Comparison of ENCODE assay signal across 14 mouse cellular contexts in genomic region chr4:149997999-149998398, GRCm38 (mm10). TPM values are rescaled to one million over a fixed set of nuclear protein-coding genes. Genes with fewer than 3 reads are reported as not detected.
DNase-seq lines count a peak whose midpoint lies in the region; ATAC-seq and TF ChIP-seq lines count a peak whose summit lies in the region.
"Had no signal": no experiment of that assay in that cellular context is flagged by ENCODE, and none has a peak within 500 bp of the region (broad histone marks: within the 10 kb centered on the region; RNA-seq: fewer than 3 reads in every experiment).

No protein-coding gene starts in this region.

- no peaks in the 10 kb centered on the region for H3K79me2 ChIP-seq in heart, adult 2 months (replicated peaks; ENCODE audit: control insufficient read depth, insufficient read depth, low read length)

- no peak for TF ChIP-seq CTCF in heart, adult 2 months (IDR thresholded peaks at IDR 0.05)
- TF ChIP-seq CTCF in thymus, adult 2 months (IDR thresholded peaks at IDR 0.05; ENCODE audit: borderline replicate concordance, control insufficient read depth, extremely low read depth, insufficient read depth, low read length, poor library complexity): no peak
- no peak for TF ChIP-seq CTCF in stomach, postnatal 0 days (IDR thresholded peaks at IDR 0.05; ENCODE audit: low read depth)

- no peaks in the 10 kb centered on the region for H3K27me3 ChIP-seq in heart, adult 2 months (ENCODE audit: control insufficient read depth, insufficient read depth, low read length)
- no peaks in the 10 kb centered on the region for H3K27me3 ChIP-seq in thymus, adult 2 months (ENCODE audit: control insufficient read depth, insufficient read depth, low read length)
- no peaks in the 10 kb centered on the region for H3K27me3 ChIP-seq in stomach, postnatal 0 days (ENCODE audit: control insufficient read depth, insufficient read depth, low read length)
- H3K27me3 ChIP-seq: forebrain, embryonic 15.5 days; neural tube, embryonic 12.5 days had no signal

- peak overlapping the region; percentile 79 for H3K27ac ChIP-seq in heart, adult 2 months
- H3K27ac ChIP-seq in thymus, adult 2 months (ENCODE audit: control insufficient read depth, insufficient read depth, low read length): peak overlapping the region; percentile 67
- peak overlapping the region; percentile 84 for H3K27ac ChIP-seq in stomach, postnatal 0 days (replicated peaks)
- H3K27ac ChIP-seq: forebrain, embryonic 15.5 days; neural tube, embryonic 12.5 days had no signal

- TF ChIP-seq EP300 in heart, adult 2 months (IDR thresholded peaks at IDR 0.05; ENCODE audit: insufficient read depth, low read depth, low read length): no peak
- no peak for TF ChIP-seq EP300 in stomach, postnatal 0 days (optimal IDR thresholded peaks at IDR 0.05)

- peak; percentile 22 for DNase-seq in CD4-positive, CD25-positive, alpha-beta regulatory T cell, adult 2 months (ENCODE audit: low read depth, low spot score)
- peak; percentile 6 to 25 for DNase-seq in heart, adult 2 months
- DNase-seq in heart, postnatal 10 days: no peak
- DNase-seq in thymus, adult 2 months: no peak
- DNase-seq in thymus, postnatal 36 days: no peak
- DNase-seq in stomach, postnatal 0 days (ENCODE audit: low spot score): peak; percentile 59
- DNase-seq in right cerebral cortex, postnatal 14 days: no peak
- DNase-seq: heart, postnatal 14 days; left cerebral cortex, postnatal 4 days had no signal

- no peak overlapping the region for H3K9ac ChIP-seq in heart, adult 2 months (ENCODE audit: low read depth, low read length)
- peak overlapping the region; percentile 41; the same call in 1 of the 2 replicates for H3K9ac ChIP-seq in stomach, postnatal 0 days (ENCODE audit: low read length)
- H3K9ac ChIP-seq: forebrain, embryonic 15.5 days; neural tube, embryonic 12.5 days had no signal

- intact Hi-C loops in heart, adult 2 months (cut with DNase I): no loop called here
- intact Hi-C loops in heart, postnatal 10 days (cut with DNase I): no loop called here

- H3K9me3 ChIP-seq in stomach, postnatal 0 days (ENCODE audit: control insufficient read depth, low read length): no peaks in the 10 kb centered on the region
- H3K9me3 ChIP-seq: forebrain, embryonic 15.5 days; neural tube, embryonic 12.5 days had no signal

- TF ChIP-seq POLR2A in heart, adult 2 months (IDR thresholded peaks at IDR 0.05; ENCODE audit: insufficient read depth, low read depth, low read length): no peak
- no peak for TF ChIP-seq POLR2A in thymus, adult 2 months (IDR thresholded peaks at IDR 0.05; ENCODE audit: control insufficient read depth, extremely low read depth, insufficient read depth, low read length, poor library complexity)

- 0 out of 2 replicates have a peak overlapping the region, but pooled peaks have one; percentile 5 for H3K4me2 ChIP-seq in stomach, postnatal 0 days (replicated peaks; ENCODE audit: low read depth)
- H3K4me2 ChIP-seq: forebrain, embryonic 15.5 days; neural tube, embryonic 12.5 days had no signal

- H3K4me3 ChIP-seq in heart, adult 2 months: no peak overlapping the region
- no peak overlapping the region for H3K4me3 ChIP-seq in thymus, adult 2 months (ENCODE audit: control insufficient read depth, insufficient read depth, low read length)
- H3K4me3 ChIP-seq in stomach, postnatal 0 days (ENCODE audit: low read depth, low read length): no peak overlapping the region
- H3K4me3 ChIP-seq: forebrain, embryonic 15.5 days; neural tube, embryonic 12.5 days had no signal

- H3K4me1 ChIP-seq in heart, adult 2 months (ENCODE audit: control insufficient read depth, insufficient read depth, low read length): peaks cover 31% of the 10 kb centered on the region
- H3K4me1 ChIP-seq in thymus, adult 2 months (replicated peaks; ENCODE audit: control insufficient read depth, insufficient read depth, low read length): peaks cover 45% of the 10 kb centered on the region
- peaks cover 19% of the 10 kb centered on the region for H3K4me1 ChIP-seq in stomach, postnatal 0 days (replicated peaks; ENCODE audit: control insufficient read depth, insufficient read depth)
- H3K4me1 ChIP-seq: forebrain, embryonic 15.5 days; neural tube, embryonic 12.5 days had no signal

- ATAC-seq in CD4-positive, CD25-positive, alpha-beta regulatory T cell, adult 4 months: no peak
- no peak; the same call in 1 of the 2 replicates for ATAC-seq in stomach, postnatal 0 days (ENCODE audit: low FRiP score, low TSS enrichment)
- ATAC-seq: forebrain, embryonic 15.5 days; midbrain, embryonic 16.5 days had no signal

- WGBS in heart, adult 2 months: 73% methylated on average over 10 of the region's 10 CpGs
- WGBS in thymus, adult 2 months: 39% methylated on average over 10 of the region's 10 CpGs
- WGBS in stomach, postnatal 0 days: 51% methylated on average over 10 of the region's 10 CpGs

- no peaks in the 10 kb centered on the region; the same call in 1 of the 2 replicates for H3K36me3 ChIP-seq in heart, adult 2 months (ENCODE audit: control insufficient read depth, insufficient read depth, low read length)
- H3K36me3 ChIP-seq in thymus, adult 2 months (ENCODE audit: control insufficient read depth, insufficient read depth, low read length): peaks cover 3% of the 10 kb centered on the region; the same call in 1 of the 2 replicates
- no peaks in the 10 kb centered on the region; the same call in 1 of the 2 replicates for H3K36me3 ChIP-seq in stomach, postnatal 0 days (ENCODE audit: control insufficient read depth, insufficient read depth, low read length)
- H3K36me3 ChIP-seq: forebrain, embryonic 15.5 days; neural tube, embryonic 12.5 days had no signal

RNA-seq across cellular contexts. Expression of gene H6pd, which starts 10.8 kb away (rescaled TPM):
- 1 to 10 TPM; 4.1 to 4.4 TPM for polyA plus RNA-seq in CD4-positive, CD25-positive, alpha-beta regulatory T cell, adult 4 months (2017; shearing (Covaris generic))
- 10 to 100 TPM; 39.0 to 44.2 TPM for total RNA-seq in heart, adult 2 months (2021)
- 27.4 and 29.5 TPM in 2 replicates for polyA plus RNA-seq in heart, adult 2 months (2012; rRNA removed)
- total RNA-seq in heart, postnatal 10 days (2021): 10 to 100 TPM; 41.9 to 45.6 TPM
- 138 and 152 TPM in 2 replicates for polyA plus RNA-seq in thymus, adult 2 months (2012; rRNA removed)
- 11.8 and 12.3 TPM in 2 replicates for polyA plus RNA-seq in stomach, postnatal 0 days (2015; fragmentation: Nextera tagmentation; extraction: Ambion mirVana)

RNA-seq across cellular contexts. Expression of gene Spsb1, which starts 43.2 kb away (rescaled TPM):
- polyA plus RNA-seq in CD4-positive, CD25-positive, alpha-beta regulatory T cell, adult 4 months (2017; shearing (Covaris generic)): 1 to 10 TPM; 4.5 to 7.9 TPM
- 10 to 100 TPM; 28.3 to 35.3 TPM for total RNA-seq in heart, adult 2 months (2021)
- polyA plus RNA-seq in heart, adult 2 months (2012; rRNA removed): 32.2 and 38.7 TPM in 2 replicates
- 10 to 100 TPM; 34.3 to 56.2 TPM for total RNA-seq in heart, postnatal 10 days (2021)
- polyA plus RNA-seq in thymus, adult 2 months (2012; rRNA removed): 28.5 and 30.4 TPM in 2 replicates
- 10.0 and 13.1 TPM in 2 replicates for polyA plus RNA-seq in stomach, postnatal 0 days (2015; fragmentation: Nextera tagmentation; extraction: Ambion mirVana)
- total RNA-seq: granulocyte monocyte progenitor cell, adult 5-6 weeks had no signal

Comparison
In these comparisons a context has a peak if more than half of its experiments do, and no peak if none do; other contexts are left out.
1. DNase-seq: peak in CD4-positive, CD25-positive, alpha-beta regulatory T cell, adult 2 months (single experiment), heart, adult 2 months (2 of 2) and stomach, postnatal 0 days (single experiment); none in heart, postnatal 10 days (0 of 2), thymus, adult 2 months (single experiment), thymus, postnatal 36 days (0 of 2) and right cerebral cortex, postnatal 14 days (single experiment).
2. Peak in every context shown above with its lines, with median percentiles within 50 percentile points of each other: H3K27ac ChIP-seq.